Mouse (Mus musculus): ENCODE measurements around the gene Sfswap. TPM values are rescaled to one million over a fixed set of nuclear protein-coding genes. Genes with fewer than 3 reads are reported as not detected.

The Sfswap gene
- polyA plus RNA-seq, 1 experiment from 2014 or later: 42.8 TPM

GRCm38 (mm10) chr5:129568596-129568995 is 67.6 kb downstream of the Sfswap start:
- H3K27me3 ChIP-seq: no peaks in the 10 kb centered on the region
- 89% methylated on average over 4 of the region's 4 CpGs for WGBS
- H3K4me3 ChIP-seq: no peak overlapping the region
- peaks cover 80% of the 10 kb centered on the region for H3K36me3 ChIP-seq
- no peak overlapping the region for H3K27ac ChIP-seq
- ATAC-seq (ENCODE audit: borderline replicate concordance, extremely low read depth, low FRiP score, low TSS enrichment): no peak
- H3K9ac ChIP-seq: no peak overlapping the region
- H3K4me1 ChIP-seq: no peaks in the 10 kb centered on the region
- H3K9me3 ChIP-seq: no peaks in the 10 kb centered on the region
- H3K4me2 ChIP-seq: no peak overlapping the region

GRCm38 (mm10) chr5:129578201-129578600 is 77.2 kb downstream of the Sfswap start:
- no peak overlapping the region for H3K4me3 ChIP-seq
- H3K9me3 ChIP-seq: no peaks in the 10 kb centered on the region
- H3K36me3 ChIP-seq: no peaks in the 10 kb centered on the region
- no peaks in the 10 kb centered on the region; the same call in 1 of the 2 replicates for H3K4me1 ChIP-seq
- H3K27ac ChIP-seq: no peak overlapping the region
- ATAC-seq (ENCODE audit: borderline replicate concordance, extremely low read depth, low FRiP score, low TSS enrichment): no peak
- no peak overlapping the region for H3K9ac ChIP-seq
- H3K27me3 ChIP-seq: peaks cover 32% of the 10 kb centered on the region
- WGBS: 32% methylated on average over 12 of the region's 12 CpGs
- H3K4me2 ChIP-seq: no peak overlapping the region

- H3K9ac ChIP-seq: no peak overlapping the region
- H3K27me3 ChIP-seq: peaks cover 40% of the 10 kb centered on the region
- no peaks in the 10 kb centered on the region for H3K9me3 ChIP-seq
- ATAC-seq (ENCODE audit: borderline replicate concordance, extremely low read depth, low FRiP score, low TSS enrichment): no peak
- no peak overlapping the region for H3K27ac ChIP-seq
- WGBS: 11% methylated on average over 6 of the region's 6 CpGs
- no peak overlapping the region for H3K4me3 ChIP-seq
- H3K4me2 ChIP-seq: no peak overlapping the region
- H3K4me1 ChIP-seq: peaks cover 12% of the 10 kb centered on the region
- no peaks in the 10 kb centered on the region for H3K36me3 ChIP-seq
These were observed 79.0 kb downstream of the Sfswap start for GRCm38 (mm10) chr5:129580046-129580445.

GRCm38 (mm10) chr5:129580572-129580971 is 79.6 kb downstream of the Sfswap start:
- Histone ChIP-seq H3K27ac (no peak overlapping the region), H3K36me3 (no peaks in the 10 kb centered on the region), H3K4me3 (no peak overlapping the region), H3K4me1 (peaks cover 17% of the 10 kb centered on the region), H3K27me3 (peaks cover 45% of the 10 kb centered on the region), H3K9me3 (no peaks in the 10 kb centered on the region), H3K9ac (no peak overlapping the region), H3K4me2 (no peak overlapping the region)
- ATAC-seq (ENCODE audit: borderline replicate concordance, extremely low read depth, low FRiP score, low TSS enrichment): no peak
- 51% methylated on average over 9 of the region's 9 CpGs for WGBS

GRCm38 (mm10) chr5:129581015-129581414 is 80.0 kb downstream of the Sfswap start:
- Histone ChIP-seq H3K4me2 (no peak overlapping the region), H3K27me3 (peaks cover 50% of the 10 kb centered on the region), H3K9me3 (no peaks in the 10 kb centered on the region), H3K27ac (no peak overlapping the region), H3K4me3 (no peak overlapping the region), H3K9ac (no peak overlapping the region), H3K36me3 (no peaks in the 10 kb centered on the region), H3K4me1 (peaks cover 22% of the 10 kb centered on the region)
- ATAC-seq (ENCODE audit: borderline replicate concordance, extremely low read depth, low FRiP score, low TSS enrichment): no peak
- 60% methylated on average over 7 of the region's 7 CpGs for WGBS

- Histone ChIP-seq H3K9me3 (no peaks in the 10 kb centered on the region), H3K4me1 (peaks cover 26% of the 10 kb centered on the region), H3K27me3 (peaks cover 69% of the 10 kb centered on the region), H3K4me2 (peak overlapping the region; percentile 99), H3K27ac (no peak overlapping the region), H3K36me3 (no peaks in the 10 kb centered on the region), H3K4me3 (peak overlapping the region; percentile 62), H3K9ac (peak overlapping the region; percentile 58)
- ATAC-seq (ENCODE audit: borderline replicate concordance, extremely low read depth, low FRiP score, low TSS enrichment): peak; percentile 4; the same call in 1 of the 2 replicates
- under 1% methylated on average over 12 of the region's 12 CpGs for WGBS
These were observed 82.3 kb downstream of the Sfswap start for GRCm38 (mm10) chr5:129583331-129583730.

GRCm38 (mm10) chr5:129583761-129584582 is 83.0 kb downstream of the Sfswap start, which contains the start of gene Mmp17:
Gene Mmp17, plus strand, starts transcription at chr5:129584169.
- peaks cover 74% of the 10 kb centered on the region for H3K27me3 ChIP-seq
- under 1% methylated on average over 80 of the region's 80 CpGs for WGBS

GRCm38 (mm10) chr5:129584583-129585541 is 83.8 kb downstream of the Sfswap start:
- no peaks in the 10 kb centered on the region for H3K9me3 ChIP-seq
- under 1% methylated on average over 76 of the region's 76 CpGs for WGBS
- H3K27me3 ChIP-seq: peaks cover 76% of the 10 kb centered on the region
- peak; percentile 15; the same call in 1 of the 2 replicates for ATAC-seq (ENCODE audit: borderline replicate concordance, extremely low read depth, low FRiP score, low TSS enrichment)
- H3K4me1 ChIP-seq: peaks cover 26% of the 10 kb centered on the region
- H3K27ac ChIP-seq: no peak overlapping the region
- H3K9ac ChIP-seq: peak overlapping the region; percentile 47
- no peaks in the 10 kb centered on the region for H3K36me3 ChIP-seq
- H3K4me3 ChIP-seq: peak overlapping the region; percentile 62
- peak overlapping the region; percentile 99 for H3K4me2 ChIP-seq

More at GRCm38 (mm10) chr5:129583761-129584582, 83.0 kb downstream of the Sfswap start, which contains the start of gene Mmp17:
- Histone ChIP-seq H3K27ac (no peak within 1 kb of the TSS), H3K4me2 (peak within 1 kb of the TSS; percentile 99), H3K9ac (peak within 1 kb of the TSS; percentile 58), H3K4me3 (peak within 1 kb of the TSS; percentile 62), H3K4me1 (peaks cover 26% of the 10 kb centered on the region), H3K36me3 (no peaks in the 10 kb centered on the region), H3K9me3 (no peaks in the 10 kb centered on the region)
- ATAC-seq (ENCODE audit: borderline replicate concordance, extremely low read depth, low FRiP score, low TSS enrichment): peak; percentile 88

GRCm38 (mm10) chr5:129586016-129586415 is 85.0 kb downstream of the Sfswap start:
- peaks cover 64% of the 10 kb centered on the region for H3K27me3 ChIP-seq
- 0 out of 2 replicates have a peak overlapping the region, but pooled peaks have one; percentile 19 for H3K9ac ChIP-seq
- WGBS: 0% methylated on average over 17 of the region's 17 CpGs

GRCm38 (mm10) chr5:129586471-129586870 is 85.5 kb downstream of the Sfswap start:
- 42% methylated on average over 13 of the region's 13 CpGs for WGBS
- ATAC-seq (ENCODE audit: borderline replicate concordance, extremely low read depth, low FRiP score, low TSS enrichment): no peak
- Histone ChIP-seq H3K9me3 (no peaks in the 10 kb centered on the region), H3K36me3 (no peaks in the 10 kb centered on the region), H3K4me3 (peak overlapping the region; percentile 62), H3K4me2 (peak overlapping the region; percentile 99), H3K9ac (0 out of 2 replicates have a peak overlapping the region, but pooled peaks have one; percentile 19), H3K27me3 (peaks cover 60% of the 10 kb centered on the region), H3K27ac (no peak overlapping the region), H3K4me1 (peaks cover 26% of the 10 kb centered on the region)

More at GRCm38 (mm10) chr5:129586016-129586415, 85.0 kb downstream of the Sfswap start:
- Histone ChIP-seq H3K4me2 (peak overlapping the region; percentile 99), H3K27ac (no peak overlapping the region), H3K4me3 (peak overlapping the region; percentile 62), H3K4me1 (peaks cover 26% of the 10 kb centered on the region), H3K36me3 (no peaks in the 10 kb centered on the region), H3K9me3 (no peaks in the 10 kb centered on the region)
- peak; percentile 36; the same call in 1 of the 2 replicates for ATAC-seq (ENCODE audit: borderline replicate concordance, extremely low read depth, low FRiP score, low TSS enrichment)

GRCm38 (mm10) chr5:129590915-129591314 is 89.9 kb downstream of the Sfswap start:
- no peaks in the 10 kb centered on the region for H3K36me3 ChIP-seq
- H3K9me3 ChIP-seq: no peaks in the 10 kb centered on the region
- peaks cover 27% of the 10 kb centered on the region for H3K27me3 ChIP-seq
- H3K4me2 ChIP-seq: no peak overlapping the region
- no peak for ATAC-seq (ENCODE audit: borderline replicate concordance, extremely low read depth, low FRiP score, low TSS enrichment)
- H3K4me1 ChIP-seq: peaks cover 5% of the 10 kb centered on the region
- H3K4me3 ChIP-seq: no peak overlapping the region
- WGBS: 13% methylated on average over 11 of the region's 11 CpGs
- H3K9ac ChIP-seq: no peak overlapping the region
- no peak overlapping the region for H3K27ac ChIP-seq

Data from lung, embryonic 15.5 days (tissue).